Mouse (Mus musculus) layer of hippocampus, postnatal 10 days (tissue): ENCODE results near the gene Gpc1. TPM values are rescaled to one million over a fixed set of nuclear protein-coding genes. Genes with fewer than 3 reads are reported as not detected.
A peak's percentile ranks its signal among the peaks of the same experiment; 100 is the strongest.

Source experiments
- DNase-seq, 2 experiments: peaks; one replicate each; pipeline ENCODE4 v3.0.0; 2021; ENCODE audit warnings: low spot score in 2 of 2
- microRNA-seq, 2 experiments: library from miRNA; unstranded; fragments of <30 nt; microRNA quantifications; one replicate each; pipeline ENCODE4 v1.2.0; 2021
- total RNA-seq, 2 experiments: library from RNA; stranded (reverse); gene quantifications; 2 replicates each; pipeline ENCODE4 v1.2.3; 2021

The Gpc1 gene
- total RNA-seq, 2 experiments from 2014 or later, result 157 to 166 TPM

DNA sequence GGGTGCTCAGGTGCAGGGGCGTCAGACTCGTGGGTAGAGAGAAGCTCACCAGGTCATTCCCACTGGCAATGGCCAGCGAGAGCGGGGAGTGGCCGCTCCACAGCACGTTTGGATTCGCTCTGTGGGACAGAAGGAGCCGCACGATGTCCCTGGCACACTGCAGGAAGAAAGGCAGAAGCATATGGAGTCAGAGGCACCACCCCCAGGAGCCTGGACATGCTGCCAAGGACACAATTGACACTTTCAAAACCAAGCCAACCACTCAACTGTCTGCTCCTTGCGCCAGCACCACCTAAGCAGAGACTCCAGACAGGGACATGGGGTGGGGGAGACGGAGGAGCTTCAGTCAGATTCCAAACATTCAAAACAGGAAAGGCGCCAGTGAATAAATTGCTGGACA, 47.8 kb downstream of the Gpc1 start:
- peak; percentile 40 to 46 for DNase-seq

DNA sequence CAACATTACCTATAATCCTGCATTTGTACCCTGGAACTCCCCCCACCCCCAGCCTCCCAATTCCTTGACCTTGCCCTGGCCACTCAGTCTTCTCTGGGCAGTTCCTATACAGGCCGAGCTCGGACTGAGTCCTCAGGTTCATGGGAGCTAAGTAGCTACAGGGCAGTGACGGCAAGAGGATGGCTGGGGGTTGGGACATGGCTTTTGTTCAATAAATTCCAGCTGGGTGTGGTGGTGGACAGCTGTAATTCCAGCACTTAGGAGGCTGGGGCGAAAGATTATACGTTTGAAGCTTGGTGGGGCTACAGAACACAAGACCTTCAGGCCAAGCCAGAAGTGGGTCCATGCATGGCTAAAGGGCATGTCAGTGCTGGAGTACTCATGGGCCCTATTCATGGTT, 48.7 kb downstream of the Gpc1 start:
- DNase-seq, result no peak

DNA sequence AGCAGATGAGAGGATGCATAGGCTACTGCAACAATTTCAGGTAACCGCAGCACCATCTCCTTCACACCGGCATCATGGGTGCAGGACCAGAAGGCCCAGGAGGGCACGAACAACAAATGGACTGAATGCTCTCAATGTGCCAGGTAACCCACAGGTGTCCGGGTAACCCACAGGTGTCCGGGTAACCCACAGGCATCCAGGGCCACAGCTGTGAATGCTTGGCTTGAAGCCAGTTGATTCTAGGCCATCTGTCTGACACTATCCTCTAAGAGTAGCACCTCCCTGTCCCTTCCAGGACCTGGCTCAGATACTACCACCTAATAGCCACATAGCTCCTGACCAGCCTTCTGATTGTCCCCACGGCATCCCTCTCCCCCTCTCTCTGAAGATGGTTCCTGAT, 50.5 kb downstream of the Gpc1 start:
- no peak for DNase-seq

DNA sequence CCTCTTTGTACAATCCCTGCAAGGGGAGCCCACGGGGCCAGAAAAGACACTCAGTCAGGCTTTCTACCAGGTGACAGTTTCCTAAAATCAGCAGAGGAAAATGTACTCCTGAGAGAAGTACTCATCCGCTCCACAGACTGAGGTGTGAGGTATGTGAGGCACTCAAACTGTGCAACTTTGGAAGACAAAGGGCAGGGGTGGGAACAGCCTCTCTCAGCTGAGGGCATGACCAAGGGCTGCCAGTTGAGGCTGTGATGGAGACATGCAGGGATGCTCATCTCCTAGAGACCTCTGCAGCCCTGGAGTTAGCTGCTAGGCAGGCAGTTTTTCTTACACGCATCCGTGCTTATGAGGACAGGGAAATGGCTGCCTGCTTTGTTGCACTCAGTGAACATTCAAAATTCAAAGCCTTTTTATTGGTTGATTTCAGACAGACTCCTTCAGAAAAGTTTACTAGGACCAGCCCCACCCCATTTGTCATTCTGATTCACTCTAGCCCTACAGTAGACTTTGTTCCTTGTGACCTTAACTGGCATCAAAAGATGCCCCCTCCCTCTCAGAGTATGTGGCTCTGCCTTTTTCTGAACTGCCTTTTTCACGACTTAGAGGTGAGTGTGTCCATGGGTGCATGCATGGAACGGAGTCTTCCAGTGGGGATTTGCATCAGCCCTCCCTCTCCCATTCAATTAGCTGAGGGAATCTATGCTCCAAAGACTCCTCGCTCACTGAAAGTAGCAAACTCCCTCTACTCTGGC, 57.6 kb downstream of the Gpc1 start:
- no peak for DNase-seq

DNA sequence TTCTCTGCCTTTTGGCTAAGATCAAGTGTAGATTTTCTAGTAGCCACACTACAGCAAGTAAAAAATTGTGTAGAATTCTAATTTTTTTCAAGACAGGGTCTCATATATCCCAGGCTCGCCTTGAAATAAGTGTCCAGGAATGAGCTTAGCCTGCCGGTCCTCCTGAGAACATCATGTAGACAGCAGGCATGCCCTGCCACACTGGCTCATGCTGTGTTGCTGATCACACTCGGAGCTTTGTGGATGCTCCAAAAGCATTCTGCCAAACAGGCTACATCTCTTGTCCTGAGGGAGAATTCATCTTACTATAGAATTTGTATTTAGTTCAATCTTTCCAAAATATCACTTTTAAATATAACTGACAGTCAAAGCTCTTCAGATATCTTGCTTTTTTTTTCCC, 61.3 kb downstream of the Gpc1 start:
- no peak for DNase-seq

DNA sequence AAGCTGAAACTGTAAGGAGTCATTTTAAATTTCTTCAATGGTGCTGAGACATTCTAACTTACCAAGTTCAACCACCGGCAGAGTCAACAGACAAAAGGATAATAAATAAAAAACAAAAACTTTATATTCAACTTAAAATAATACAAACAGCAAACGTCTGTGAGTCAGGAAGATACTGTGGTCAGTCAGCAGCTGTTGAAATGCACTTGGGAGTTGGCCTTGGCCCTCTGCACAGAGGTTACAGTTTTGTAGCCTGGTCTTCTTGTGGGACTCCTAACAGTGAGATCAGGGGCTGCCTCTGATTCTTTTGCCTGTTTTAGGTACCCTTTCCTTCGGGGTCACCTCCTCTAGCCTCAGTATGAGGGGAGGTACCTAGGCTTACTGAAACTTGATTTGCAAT, 62.5 kb downstream of the Gpc1 start:
- no peak for DNase-seq

DNA sequence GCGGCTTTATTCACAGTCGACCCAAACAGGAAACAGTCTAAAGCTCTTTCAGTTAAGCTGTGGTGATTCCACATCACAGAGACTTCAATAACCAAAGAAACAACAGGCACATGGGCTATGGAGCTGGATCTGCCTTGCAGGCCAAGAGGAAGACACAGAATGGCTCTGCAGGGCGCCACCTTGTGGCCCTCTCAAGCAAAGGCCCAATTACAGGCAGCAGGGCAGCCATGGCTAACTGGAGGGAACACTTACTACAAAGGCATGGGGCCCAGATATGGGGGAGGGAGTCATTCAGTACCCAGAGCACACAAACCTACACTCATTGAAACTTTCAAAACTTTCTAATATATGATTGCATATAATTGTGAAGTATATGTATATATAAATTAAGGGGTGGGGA, 63.6 kb downstream of the Gpc1 start:
- DNase-seq, result peak; percentile 85

DNA sequence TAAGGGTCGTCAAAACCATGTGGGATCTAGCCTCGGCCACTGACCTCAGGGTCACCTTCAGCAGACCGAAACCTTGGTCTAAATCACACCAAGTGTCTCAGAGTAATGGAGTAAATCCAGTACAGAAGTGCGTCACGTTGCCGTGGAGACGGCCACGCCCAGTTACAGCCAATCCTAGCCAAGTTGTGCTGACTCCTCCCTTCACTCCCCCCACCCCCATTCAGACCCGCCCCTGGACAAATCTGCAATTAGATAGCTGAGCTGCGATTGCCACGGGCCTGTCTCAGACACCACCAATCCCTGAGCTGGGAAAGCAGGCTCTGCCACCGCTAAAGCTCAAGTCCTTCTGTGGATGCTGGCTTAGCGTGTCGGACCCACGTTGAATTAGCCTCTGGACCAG, 71.3 kb downstream of the Gpc1 start, which contains the start of gene Ankmy1:
TSS of gene Ankmy1 (minus strand) at position 121 of the 400 bp plus-strand sequence.
- DNase-seq, result peak; percentile 61 to 67

DNA sequence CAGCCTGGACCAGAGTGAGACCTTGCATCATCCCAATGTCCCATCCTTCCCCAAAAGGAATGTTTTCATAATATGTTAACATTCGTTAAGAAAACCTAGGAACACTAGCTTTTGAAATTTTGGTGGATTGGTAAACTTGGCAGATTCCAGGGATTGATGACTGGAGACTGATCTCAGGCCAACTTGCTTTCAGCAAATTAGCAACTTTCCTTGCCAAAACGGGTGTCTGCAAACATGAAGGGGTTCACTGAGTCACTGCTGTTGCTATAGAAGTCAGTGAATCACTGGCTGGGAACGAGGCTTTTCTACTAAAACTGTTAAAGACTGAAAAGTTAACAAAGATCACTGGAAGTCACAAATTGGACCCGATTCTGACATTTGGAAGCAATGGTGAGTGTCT, 72.2 kb downstream of the Gpc1 start:
- no peak for DNase-seq

DNA sequence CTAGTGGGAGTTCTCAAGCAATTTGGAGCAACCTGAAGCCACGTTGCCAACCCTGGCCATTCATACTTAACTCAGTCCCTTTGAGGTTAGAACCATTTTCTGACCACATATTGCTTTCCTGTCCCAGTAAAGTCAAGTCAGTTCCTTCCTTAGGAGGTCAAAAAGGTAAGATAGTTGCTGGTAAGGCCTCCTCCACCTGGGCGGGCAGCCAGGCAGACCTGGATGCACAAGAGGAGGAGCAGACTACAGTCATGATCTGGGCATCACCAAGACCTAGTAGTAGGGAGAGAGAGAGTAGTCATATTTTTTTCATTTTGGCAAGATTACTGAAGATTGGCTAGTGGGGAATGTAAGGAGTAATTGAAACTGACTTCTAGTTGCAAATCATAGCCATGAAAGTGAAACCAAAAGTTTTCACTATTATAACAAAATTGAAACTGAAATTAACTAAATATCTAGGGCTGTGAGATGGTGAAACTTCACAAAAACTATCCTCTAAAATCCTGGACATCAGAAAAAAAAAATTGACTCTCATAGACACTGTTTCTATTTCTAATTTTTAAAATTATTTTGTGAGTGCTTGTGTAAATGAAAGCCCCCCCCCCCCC, 74.4 kb downstream of the Gpc1 start:
- no peak for DNase-seq

DNA sequence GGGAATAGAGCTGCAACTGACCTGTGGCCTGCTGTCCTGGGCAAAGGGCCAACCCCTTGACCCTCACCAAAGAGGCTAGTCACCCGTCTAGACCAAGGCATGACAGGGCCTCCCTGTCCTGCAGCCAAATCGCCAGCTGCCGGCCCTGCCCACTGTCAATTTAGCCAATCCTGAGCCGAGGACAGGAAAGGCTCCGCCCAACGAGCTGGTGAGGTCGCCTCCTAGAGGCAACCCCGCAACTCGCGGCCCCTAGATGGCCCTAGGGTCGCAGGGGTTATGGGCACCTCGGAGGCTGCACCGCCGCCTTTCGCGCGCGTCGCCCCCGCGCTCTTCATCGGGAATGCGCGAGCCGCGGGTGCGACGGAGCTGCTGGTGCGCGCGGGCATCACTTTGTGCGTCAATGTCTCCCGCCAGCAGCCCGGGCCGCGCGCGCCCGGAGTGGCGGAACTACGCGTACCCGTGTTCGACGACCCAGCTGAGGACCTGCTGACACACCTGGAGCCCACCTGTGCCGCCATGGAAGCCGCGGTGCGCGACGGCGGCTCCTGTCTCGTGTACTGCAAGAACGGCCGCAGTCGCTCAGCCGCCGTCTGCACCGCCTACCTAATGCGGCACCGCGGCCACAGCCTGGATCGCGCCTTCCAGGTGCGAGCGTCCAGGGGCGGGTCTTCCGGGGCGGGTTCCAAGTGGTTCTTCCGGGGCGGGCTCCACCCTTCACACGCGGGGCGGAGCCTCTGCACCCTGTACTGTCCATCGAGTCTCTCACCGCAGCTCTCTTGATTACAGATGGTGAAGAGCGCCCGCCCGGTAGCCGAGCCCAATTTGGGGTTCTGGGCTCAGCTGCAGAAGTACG, 75.6 kb downstream of the Gpc1 start, which contains the start of gene Dusp28:
TSS of gene Dusp28 (plus strand) at position 203 of the 853 bp plus-strand sequence.
- peak; percentile 76 to 81 for DNase-seq

DNA sequence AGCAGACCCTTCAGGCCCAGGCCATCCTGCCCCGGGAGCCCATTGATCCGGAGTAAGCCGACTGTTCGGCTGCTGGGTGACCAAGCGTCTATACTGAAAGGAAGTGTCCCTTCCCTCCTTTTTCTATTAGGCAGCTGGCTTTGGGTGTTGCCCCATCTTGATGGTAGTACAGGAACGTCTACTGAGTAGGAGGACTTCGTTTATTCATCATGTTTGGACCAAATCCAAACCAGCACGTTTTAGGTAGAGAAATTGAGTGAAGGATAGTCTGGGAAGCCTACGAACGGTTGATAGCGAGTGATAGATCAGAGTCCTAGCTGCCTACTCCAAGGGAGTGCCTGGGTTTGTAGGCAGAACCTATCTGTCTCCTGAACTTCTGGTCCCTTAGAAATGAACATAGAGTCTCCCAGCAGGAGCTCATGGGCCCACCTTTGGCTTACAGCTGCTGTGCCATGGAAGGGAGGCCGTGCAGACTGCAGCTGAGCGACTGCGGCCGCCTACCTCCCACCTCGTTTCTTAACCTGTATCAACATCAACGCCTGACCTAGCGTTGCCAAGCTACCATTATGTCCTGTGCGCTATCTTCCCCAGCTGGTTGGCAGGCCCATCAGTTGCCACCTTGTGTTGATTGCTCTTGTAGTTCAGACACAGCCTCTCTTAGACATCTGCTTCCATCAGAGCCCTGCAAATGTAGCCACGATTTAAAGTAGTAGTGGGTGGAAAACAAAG, 76.4 kb downstream of the Gpc1 start:
- no peak for DNase-seq

DNA sequence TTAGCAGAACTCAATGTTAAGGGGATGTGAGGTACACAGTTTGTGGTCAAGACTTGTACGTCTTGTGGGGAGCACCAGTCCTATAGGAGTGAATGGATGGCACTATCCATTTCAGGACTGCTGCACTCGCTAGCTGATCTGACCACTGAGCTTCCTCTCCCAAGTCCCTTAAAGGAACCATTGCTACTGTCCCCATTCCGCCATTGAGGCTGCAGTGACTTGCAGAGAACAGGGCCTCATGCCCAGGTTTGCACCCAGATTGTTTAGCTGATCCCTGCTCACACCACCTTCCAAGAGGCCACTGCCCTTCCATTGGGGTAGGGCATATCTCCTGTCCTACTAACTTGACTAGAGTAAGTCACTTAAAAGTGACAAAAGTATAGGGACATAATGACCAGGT, 77.2 kb downstream of the Gpc1 start:
- no peak for DNase-seq

DNA sequence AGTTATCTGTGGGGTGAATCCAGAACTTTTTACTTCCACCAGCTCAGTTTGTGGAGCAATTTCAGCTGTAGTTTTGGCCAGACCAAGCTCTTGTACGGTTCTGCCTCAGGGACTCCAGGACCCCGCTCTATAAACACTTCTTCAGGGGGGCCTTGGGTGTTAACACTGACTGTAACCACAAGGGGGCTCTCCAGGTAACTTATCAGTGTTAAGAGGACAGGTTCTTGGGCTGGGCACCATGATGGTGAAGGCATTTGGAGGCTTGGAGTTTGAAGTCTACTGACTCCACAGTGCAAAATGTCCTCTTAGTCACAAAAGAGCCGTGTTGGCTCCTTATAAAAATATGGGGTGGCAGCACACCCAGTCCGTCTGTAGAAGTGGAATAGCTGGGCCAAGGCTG, 77.6 kb downstream of the Gpc1 start:
- no peak for DNase-seq

Small RNA genes within 50 kb of the gene (microRNA-seq; reads per million reads assigned to microRNA genes)
- gene Mir149, result 21,216 to 27,433 reads per million in 2 experiments

Other genes starting within 250 kb of the Gpc1 start
- gene Olfr1412, start 245.9 kb upstream of the Gpc1 start, total RNA-seq, result not detected
- not detected for gene Olfr1411, start 237.2 kb upstream of the Gpc1 start, total RNA-seq
- gene Olfr1410, start 225.9 kb upstream of the Gpc1 start, total RNA-seq, result not detected
- gene Olfr12, start 213.9 kb upstream of the Gpc1 start, total RNA-seq, result not detected
- gene Cops9, start 189.7 kb upstream of the Gpc1 start, total RNA-seq, result 100 to 1,000 TPM; 282 to 343 TPM
- gene Otos, start 182.8 kb upstream of the Gpc1 start, total RNA-seq, result 1 to 10 TPM in 1 of 2 experiments, under 1 TPM in 1; 0.58 to 1.1 TPM
- gene Ankmy1, start 71.3 kb downstream of the Gpc1 start, total RNA-seq, result under 1 TPM in 1 of 2 experiments, not detected in 1; 0.21 TPM
- gene Dusp28, start 75.3 kb downstream of the Gpc1 start, total RNA-seq, result 1 to 10 TPM; 8.3 to 9.6 TPM
- gene Rnpepl1, start 79.1 kb downstream of the Gpc1 start, total RNA-seq, result 10 to 100 TPM; 41.7 to 53.5 TPM
- 10 to 100 TPM; 50.7 to 55.1 TPM for gene Capn10, start 102.7 kb downstream of the Gpc1 start, total RNA-seq
- under 1 TPM; 0.11 to 0.78 TPM for gene Gpr35, start 119.2 kb downstream of the Gpc1 start, total RNA-seq
- gene Aqp12, start 174.7 kb downstream of the Gpc1 start, total RNA-seq, result not detected